Mouse (Mus musculus) erythroblast, embryonic 14.5 days (primary cell): ENCODE results near the gene Dusp2.

Experiments used
- GATA1 ChIP-seq: IDR thresholded peaks from 2 replicates; pipeline ENCODE4 v1.6.1; 2012; ENCODE audit warnings: low read length, inconsistent platforms, mixed read lengths
- TAL1 ChIP-seq: IDR thresholded peaks from 3 replicates; pipeline ENCODE4 v1.6.1; 2012; ENCODE audit warnings: low read length, inconsistent platforms, mixed read lengths

DNA sequence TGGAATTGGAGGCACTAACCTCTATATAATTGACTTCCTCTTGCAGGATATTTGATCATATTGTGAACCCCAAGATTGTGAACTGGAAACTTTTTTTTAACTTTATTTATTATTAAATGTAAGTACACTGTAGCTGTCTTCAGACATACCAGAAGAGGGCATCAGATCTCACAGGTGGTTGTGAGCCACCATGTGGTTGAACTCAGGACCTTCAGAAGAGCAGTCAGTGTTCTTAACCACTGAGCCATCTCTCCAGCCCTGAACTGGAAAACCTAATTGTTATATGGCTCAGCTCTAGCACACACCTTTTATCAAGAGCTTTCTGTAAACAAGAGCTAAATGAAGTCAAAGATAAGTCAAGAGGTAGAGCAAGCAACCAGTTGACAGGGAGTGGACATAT is 29.8 kb upstream of the Dusp2 start:
- TF ChIP-seq TAL1: no peak
- no peak for TF ChIP-seq GATA1
